Mouse (Mus musculus) kidney, adult 2 months (tissue): ENCODE data around the gene Sidt1.

ENCODE experiments used
- CTCF ChIP-seq: fragments of 200-500 bp; conservative IDR thresholded peaks from 2 replicates; pipeline ENCODE4 v1.5.1; 2011; ENCODE audit warnings: low read depth, mild to moderate bottlenecking, control low read depth, low read length, moderate library complexity, mixed read lengths; ENCODE audit not compliant: insufficient read depth, insufficient read length
- POLR2A ChIP-seq: fragments of 200-500 bp; IDR thresholded peaks from one replicate; pipeline ENCODE4 v1.6.1; 2011; ENCODE audit warnings: low read depth, low read length, control low read depth

GRCm38 (mm10) chr16:44210156-44211053, 122.6 kb downstream of the Sidt1 start:
- no peak for TF ChIP-seq POLR2A
- TF ChIP-seq CTCF = no peak
